In genomic region chr5:105400424-105401375, GRCm38 (mm10) we compare ENCODE assay signal across 8 mouse cellular contexts. TPM values are rescaled to one million over a fixed set of nuclear protein-coding genes. Genes with fewer than 3 reads are reported as not detected.
DNase-seq lines count a peak whose midpoint lies in the region; ATAC-seq and TF ChIP-seq lines count a peak whose summit lies in the region.

No protein-coding gene starts in this region.

- TF ChIP-seq POLR2A in myocyte (IDR thresholded peaks at IDR 0.05; ENCODE audit: insufficient read length, low read depth): no peak

- H3K9ac ChIP-seq in heart, embryonic 11.5 days (ENCODE audit: low read depth, low read length): no peak overlapping the region
- H3K9ac ChIP-seq in forebrain, embryonic 16.5 days (replicated peaks; ENCODE audit: low read depth, low read length): peak overlapping the region; percentile 38

- no peaks in the 10 kb centered on the region for H3K27me3 ChIP-seq in heart, embryonic 11.5 days (ENCODE audit: control insufficient read depth, insufficient read depth, low read length)
- no peaks in the 10 kb centered on the region for H3K27me3 ChIP-seq in forebrain, embryonic 16.5 days (replicated peaks; ENCODE audit: control insufficient read depth, insufficient read depth, low read length)
- no peaks in the 10 kb centered on the region for H3K27me3 ChIP-seq in myocyte (ENCODE audit: control insufficient read depth, insufficient read depth, insufficient read length)

- H3K27ac ChIP-seq in heart, embryonic 11.5 days (ENCODE audit: low read depth, low read length): no peak overlapping the region
- H3K27ac ChIP-seq in forebrain, embryonic 16.5 days (ENCODE audit: low read length): peak overlapping the region; percentile 81

- H3ac ChIP-seq in myocyte (ENCODE audit: control insufficient read depth, insufficient read length): no peak overlapping the region

- H3K79me2 ChIP-seq in myocyte (ENCODE audit: control insufficient read depth, insufficient read depth): no peaks in the 10 kb centered on the region

- WGBS in heart, embryonic 11.5 days (ENCODE audit: insufficient replicate concordance): 65% methylated on average over 17 of the region's 17 CpGs
- 12% methylated on average over 17 of the region's 17 CpGs for WGBS in forebrain, embryonic 16.5 days

- no peaks in the 10 kb centered on the region for H3K9me3 ChIP-seq in heart, embryonic 11.5 days (replicated peaks; ENCODE audit: control insufficient read depth, low read length)
- H3K9me3 ChIP-seq in forebrain, embryonic 16.5 days (ENCODE audit: control insufficient read depth, low read length): no peaks in the 10 kb centered on the region

- H3K36me3 ChIP-seq in heart, embryonic 11.5 days (ENCODE audit: control insufficient read depth, insufficient read depth, low read length): no peaks in the 10 kb centered on the region
- no peaks in the 10 kb centered on the region for H3K36me3 ChIP-seq in forebrain, embryonic 16.5 days (ENCODE audit: control insufficient read depth, insufficient read depth)
- no peaks in the 10 kb centered on the region for H3K36me3 ChIP-seq in myocyte (ENCODE audit: control insufficient read depth, insufficient read depth)

- DNase-seq in heart, adult 8-10 months (ENCODE audit: low spot score): no peak
- DNase-seq in NIH3T3 (ENCODE audit: low read depth): peak; percentile 40
- peak; percentile 41 to 48 for DNase-seq in layer of hippocampus, postnatal 36 days
- DNase-seq in urinary bladder, postnatal 25 days (ENCODE audit: low spot score): no peak
- DNase-seq in gastrocnemius, postnatal 25 days: no peak

- H3K4me2 ChIP-seq in heart, embryonic 11.5 days: 0 out of 2 replicates have a peak overlapping the region, but pooled peaks have one; percentile 4
- peak overlapping the region; percentile 63 for H3K4me2 ChIP-seq in forebrain, embryonic 16.5 days (ENCODE audit: low read length)
- peak overlapping the region; percentile 90 for H3K4me2 ChIP-seq in myocyte (ENCODE audit: low read depth)

- ATAC-seq in heart, embryonic 11.5 days (replicated peaks; ENCODE audit: insufficient number of reproducible peaks, low FRiP score, low TSS enrichment): no peak
- peak; percentile 91 for ATAC-seq in forebrain, embryonic 16.5 days

- no peak overlapping the region for H3K4me3 ChIP-seq in heart, embryonic 11.5 days (ENCODE audit: low read depth, low read length)
- H3K4me3 ChIP-seq in forebrain, embryonic 16.5 days (replicated peaks; ENCODE audit: low read length): peak overlapping the region; percentile 44
- peak overlapping the region; percentile 15 for H3K4me3 ChIP-seq in myocyte

- no peaks in the 10 kb centered on the region for H3K4me1 ChIP-seq in heart, embryonic 11.5 days (ENCODE audit: control insufficient read depth, insufficient read depth, low read length)
- H3K4me1 ChIP-seq in forebrain, embryonic 16.5 days (replicated peaks; ENCODE audit: control insufficient read depth, insufficient read depth, low read length): peaks cover 17% of the 10 kb centered on the region

TF ChIP-seq in myocyte, 11 proteins besides CTCF, POLR2A, EP300 and RAD21:
- TF ChIP-seq E2F4 (IDR thresholded peaks at IDR 0.05; ENCODE audit: insufficient read depth) (no peak), TCF3 (IDR thresholded peaks at IDR 0.05; ENCODE audit: insufficient read length, low read depth) (no peak), MYOG (IDR thresholded peaks at IDR 0.05; ENCODE audit: control insufficient read depth in 1 of 3, insufficient read depth in 1 of 3, insufficient read length in 2 of 3, low read depth in 2 of 3) (no peak), TCF12 (IDR thresholded peaks at IDR 0.05; ENCODE audit: insufficient read depth, poor library complexity, severe bottlenecking) (no peak), CEBPB (IDR thresholded peaks at IDR 0.05; ENCODE audit: insufficient read depth, poor library complexity, severe bottlenecking) (no peak), POLR2AphosphoS2 (IDR thresholded peaks at IDR 0.05; ENCODE audit: insufficient read length, low read depth) (no peak), USF1 (IDR thresholded peaks at IDR 0.05; ENCODE audit: low read depth) (no peak)
TF ChIP-seq in myocyte: peak in this region for 0.

RNA-seq across cellular contexts. Expression of gene Lrrc8b, which starts 14.9 kb away (rescaled TPM):
- polyA plus RNA-seq in heart, embryonic 11.5 days (2014; fragmentation: Nextera tagmentation; extraction: Ambion mirVana): 6.2 and 8.0 TPM in 2 replicates
- total RNA-seq in heart, adult 8-10 months (2022): 1 to 10 TPM; 3.9 to 5.6 (median 4.2) TPM
- polyA plus RNA-seq in forebrain, embryonic 16.5 days (2015; fragmentation: Nextera tagmentation; extraction: Ambion mirVana): 17.6 and 18.8 TPM in 2 replicates
- total RNA-seq in layer of hippocampus, postnatal 36 days (2021): 10 to 100 TPM; 60.6 to 64.4 TPM
- polyA plus RNA-seq in myocyte (2012; fragmentation: generic; extraction: Trizol): 4.4 TPM
- 1 to 10 TPM; 1.5 to 2.6 TPM for total RNA-seq in gastrocnemius, postnatal 25 days (2021)

Comparison
In these comparisons a context has a peak if more than half of its experiments do, and no peak if none do; other contexts are left out.
1. H3K4me2 ChIP-seq: peak in every context shown above with its lines; median percentile 90 in myocyte; 63 in forebrain, embryonic 16.5 days; 4 in heart, embryonic 11.5 days.
2. DNase-seq: peak in NIH3T3 (single experiment) and layer of hippocampus, postnatal 36 days (2 of 2); none in heart, adult 8-10 months (single experiment), urinary bladder, postnatal 25 days (single experiment) and gastrocnemius, postnatal 25 days (single experiment).
3. RNA of gene Lrrc8b, which starts 14.9 kb away (total RNA-seq): 60.6 to 64.4 TPM in layer of hippocampus, postnatal 36 days; 3.9 to 5.6 TPM in heart, adult 8-10 months and 1.5 to 2.6 TPM in gastrocnemius, postnatal 25 days; every median in the first group is over 4 times any median in the second.